Mouse (Mus musculus): ENCODE data around the gene Blm.
"Not testable (repeated sequence)": the region's sequence is repeated elsewhere in the genome, so short reads cannot be mapped to it uniquely, and the experiment has no call there.

Blm gene

GRCm38 (mm10) chr7:80530646-80531045 lies 4.3 kb downstream of the Blm start:
- DNase-seq: no peak

GRCm38 (mm10) chr7:80526698-80527097 lies 8.2 kb downstream of the Blm start:
- DNase-seq: no peak

- DNase-seq: no peak
Observed at GRCm38 (mm10) chr7:80512408-80513085, 22.4 kb downstream of the Blm start.

- not testable (repeated sequence) for DNase-seq
Observed at GRCm38 (mm10) chr7:80507697-80508096, 27.2 kb downstream of the Blm start.

GRCm38 (mm10) chr7:80506007-80506406 lies 28.9 kb downstream of the Blm start:
- DNase-seq: no peak

- DNase-seq: no peak
Observed at GRCm38 (mm10) chr7:80504920-80505319, 30.0 kb downstream of the Blm start.

- no peak for DNase-seq
Observed at GRCm38 (mm10) chr7:80501006-80501405, 33.9 kb downstream of the Blm start.

GRCm38 (mm10) chr7:80500099-80500498 lies 34.8 kb downstream of the Blm start:
- no peak for DNase-seq

- DNase-seq: no peak
Observed at GRCm38 (mm10) chr7:80499190-80499962, 35.5 kb downstream of the Blm start.

GRCm38 (mm10) chr7:80496656-80497055 lies 38.3 kb downstream of the Blm start:
- no peak for DNase-seq

GRCm38 (mm10) chr7:80495210-80495609 lies 39.7 kb downstream of the Blm start:
- no peak for DNase-seq

- no peak for DNase-seq
Observed at GRCm38 (mm10) chr7:80491995-80492394, 42.9 kb downstream of the Blm start.

- no peak for DNase-seq
Observed at GRCm38 (mm10) chr7:80491086-80491485, 43.8 kb downstream of the Blm start.

- DNase-seq: no peak
Observed at GRCm38 (mm10) chr7:80490351-80490750, 44.6 kb downstream of the Blm start.

- no peak for DNase-seq
Observed at GRCm38 (mm10) chr7:80489445-80489844, 45.5 kb downstream of the Blm start.

- no peak for DNase-seq
Observed at GRCm38 (mm10) chr7:80487239-80487638, 47.7 kb downstream of the Blm start.

GRCm38 (mm10) chr7:80480097-80480496 lies 54.8 kb downstream of the Blm start:
- DNase-seq: no peak

GRCm38 (mm10) chr7:80473837-80474236 lies 61.1 kb downstream of the Blm start:
- DNase-seq: no peak

GRCm38 (mm10) chr7:80468851-80469250 lies 66.1 kb downstream of the Blm start:
- no peak for DNase-seq

GRCm38 (mm10) chr7:80467334-80467733 lies 67.6 kb downstream of the Blm start:
- DNase-seq: no peak

GRCm38 (mm10) chr7:80464831-80465230 lies 70.1 kb downstream of the Blm start:
- no peak for DNase-seq

- no peak for DNase-seq
Observed at GRCm38 (mm10) chr7:80461891-80462290, 73.0 kb downstream of the Blm start.

- DNase-seq: no peak
Observed at GRCm38 (mm10) chr7:80460892-80461291, 74.0 kb downstream of the Blm start.

GRCm38 (mm10) chr7:80460199-80460598 lies 74.7 kb downstream of the Blm start:
- DNase-seq: no peak
